Mouse (Mus musculus): ENCODE measurements at regions not wholly inside any gene's neighbourhood (a gene's known extent, or its start where the extent isn't known, plus 50 kb on each side); places are given as distances from the start of the nearest gene placed in this dataset.

DNA sequence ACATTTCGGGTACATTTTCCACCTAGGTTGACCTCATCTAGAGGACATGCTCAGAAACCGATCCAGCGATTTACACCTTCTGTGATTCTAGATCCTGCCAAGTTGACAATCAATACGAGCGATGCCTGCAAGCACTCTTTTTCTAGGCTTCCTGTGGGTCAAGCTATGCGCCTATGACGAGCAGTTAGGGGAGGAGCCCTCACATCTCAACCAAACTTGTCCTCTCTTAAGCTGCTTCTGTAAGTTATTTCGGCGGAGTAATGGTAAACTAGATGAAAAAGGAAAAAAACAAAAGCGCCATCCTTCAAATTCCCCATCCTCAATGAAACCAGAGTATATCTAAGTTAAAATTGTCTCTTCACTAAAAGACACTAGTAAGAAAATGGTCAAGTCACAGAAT is 858.5 kb downstream of the Zfp704 start:
- DNase-seq (ENCODE audit: extremely low read depth, low read depth, low spot score) = no peak

DNA sequence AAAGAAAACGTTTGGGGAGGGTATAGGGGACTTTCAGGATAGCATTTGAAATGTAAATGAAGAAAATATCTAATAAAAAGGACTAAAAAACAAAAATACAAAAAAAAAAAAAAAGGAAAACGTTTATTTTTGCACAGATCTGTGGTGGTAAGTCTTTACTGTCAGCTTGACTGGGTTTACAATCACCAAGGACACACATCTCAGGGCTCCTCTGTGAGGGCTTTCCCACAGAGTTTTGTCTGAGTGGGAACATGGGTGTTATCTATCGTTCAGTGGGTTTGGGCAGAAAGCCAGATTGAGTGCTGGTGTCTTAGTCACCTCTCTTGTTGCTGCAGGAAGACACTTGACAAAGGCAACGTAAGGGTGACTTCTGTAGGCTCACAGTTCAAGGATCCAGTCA is 859.0 kb downstream of the Zfp704 start:
- DNase-seq (ENCODE audit: extremely low read depth, low read depth, low spot score) = no peak

DNA sequence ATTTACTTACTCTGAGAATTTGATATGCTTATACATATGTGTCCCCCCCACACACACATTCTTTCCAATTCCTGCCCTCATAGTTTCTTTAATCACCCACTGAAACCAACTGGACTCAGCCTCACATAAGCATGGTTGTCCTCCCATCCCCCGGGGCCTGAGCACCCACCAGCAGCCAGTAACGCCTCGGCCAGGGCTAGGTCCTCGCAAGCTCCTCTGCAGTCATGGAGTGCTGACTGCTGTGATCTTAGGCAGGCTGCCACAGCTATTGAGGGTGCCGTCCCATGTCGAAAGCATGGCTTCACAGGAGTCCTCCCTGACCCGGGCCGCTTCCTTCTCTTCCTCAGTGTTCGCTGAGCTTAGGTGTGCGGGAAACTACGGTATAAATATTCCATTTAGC is 859.7 kb downstream of the Zfp704 start:
- no peak for DNase-seq (ENCODE audit: extremely low read depth, low read depth, low spot score)

DNA sequence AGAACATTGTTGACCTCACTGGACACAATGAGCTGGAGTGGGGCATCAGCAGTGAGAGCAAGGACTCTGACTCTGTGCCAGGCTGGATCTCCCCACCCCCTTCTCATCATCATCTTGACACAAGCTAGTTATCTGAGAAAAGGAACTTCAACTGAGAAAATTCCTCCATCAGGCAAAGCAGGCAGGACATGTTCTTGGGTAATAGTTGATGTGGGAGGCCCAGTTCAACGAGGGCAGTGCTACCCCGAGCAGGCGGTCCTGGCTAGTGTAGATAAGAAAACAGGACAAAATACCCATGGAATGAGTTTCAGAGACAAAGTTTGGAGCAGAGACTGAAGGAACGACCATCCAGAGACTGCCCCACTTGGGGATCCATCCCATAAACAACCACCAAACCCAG is 862.7 kb downstream of the Zfp704 start:
- no peak for DNase-seq (ENCODE audit: extremely low read depth, low read depth, low spot score)

DNA sequence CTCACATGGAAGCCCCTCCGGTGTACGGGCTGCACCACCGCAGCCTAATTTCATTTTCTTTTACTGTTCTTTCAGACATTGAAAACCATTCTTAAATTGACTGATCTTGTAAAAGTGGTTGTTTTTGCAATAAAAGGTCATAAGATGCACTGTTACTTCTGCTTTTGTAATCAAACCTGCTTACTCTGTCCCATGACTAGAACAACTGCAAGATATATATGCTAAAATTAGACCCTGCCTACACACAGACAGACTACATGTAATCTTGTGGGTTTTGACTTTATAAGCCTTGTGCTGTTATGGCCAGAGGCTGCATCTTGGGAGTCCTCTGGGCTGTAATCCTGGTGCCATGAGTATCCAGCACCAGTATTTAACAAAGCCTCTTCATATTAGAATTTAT is 863.2 kb downstream of the Zfp704 start:
- no peak for DNase-seq (ENCODE audit: extremely low read depth, low read depth, low spot score)

DNA sequence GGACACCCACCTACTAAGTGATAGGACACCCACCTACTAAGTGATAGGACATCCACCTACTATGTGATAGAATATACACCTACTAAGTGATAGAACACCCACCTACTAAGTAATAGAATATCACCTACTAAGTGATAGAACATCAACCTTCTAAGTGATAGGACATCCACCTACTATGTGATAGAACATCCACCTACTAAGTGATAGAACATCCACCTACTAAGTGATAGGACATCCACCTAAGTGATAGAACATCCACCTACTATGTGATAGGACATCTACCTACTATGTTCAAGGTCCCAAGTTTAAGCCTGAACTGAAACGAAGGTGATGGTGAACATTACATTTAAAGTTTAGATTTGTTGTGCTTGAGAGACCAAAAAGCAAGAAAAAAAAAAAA is 863.8 kb downstream of the Zfp704 start:
- no peak for DNase-seq (ENCODE audit: extremely low read depth, low read depth, low spot score)

DNA sequence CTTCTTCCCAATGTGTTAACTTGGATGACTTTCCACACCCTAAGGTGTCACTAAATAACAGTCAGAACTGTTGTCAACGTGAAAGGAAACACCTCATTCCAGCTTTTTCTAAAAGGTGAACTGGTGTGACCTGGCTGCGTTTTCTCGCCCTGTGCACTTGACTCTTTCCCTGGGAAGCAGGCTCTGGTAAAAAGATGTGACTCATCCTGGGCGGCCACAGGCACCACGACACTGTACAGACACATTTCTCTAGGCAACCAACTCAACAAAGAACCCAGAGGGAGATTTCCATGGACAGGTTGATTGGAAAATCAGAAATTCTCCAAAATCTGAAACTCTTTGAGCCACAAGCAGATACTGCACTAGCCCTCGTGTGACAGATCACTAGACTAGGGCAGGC is 865.0 kb downstream of the Zfp704 start:
- DNase-seq (ENCODE audit: extremely low read depth, low read depth, low spot score) = no peak

DNA sequence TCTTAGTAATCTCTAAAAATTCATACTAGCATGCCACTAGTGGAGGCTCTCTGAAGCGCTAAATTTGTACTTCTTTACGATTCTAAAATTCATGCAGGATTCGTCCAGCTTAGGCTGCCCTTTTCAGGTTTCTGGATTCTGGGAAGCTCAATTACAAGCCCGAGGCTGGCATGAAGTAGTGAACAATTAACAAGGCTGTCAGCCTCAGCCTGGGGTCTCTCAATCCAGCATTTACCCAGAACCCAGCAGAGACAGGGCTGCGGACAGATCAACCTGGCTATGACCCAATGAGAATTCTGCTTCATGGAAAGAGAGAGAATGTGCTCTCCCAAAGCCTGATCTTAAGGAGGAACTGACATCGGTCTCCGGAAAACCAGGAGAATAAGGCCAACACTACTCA is 866.2 kb downstream of the Zfp704 start:
- DNase-seq (ENCODE audit: extremely low read depth, low read depth, low spot score) = no peak

DNA sequence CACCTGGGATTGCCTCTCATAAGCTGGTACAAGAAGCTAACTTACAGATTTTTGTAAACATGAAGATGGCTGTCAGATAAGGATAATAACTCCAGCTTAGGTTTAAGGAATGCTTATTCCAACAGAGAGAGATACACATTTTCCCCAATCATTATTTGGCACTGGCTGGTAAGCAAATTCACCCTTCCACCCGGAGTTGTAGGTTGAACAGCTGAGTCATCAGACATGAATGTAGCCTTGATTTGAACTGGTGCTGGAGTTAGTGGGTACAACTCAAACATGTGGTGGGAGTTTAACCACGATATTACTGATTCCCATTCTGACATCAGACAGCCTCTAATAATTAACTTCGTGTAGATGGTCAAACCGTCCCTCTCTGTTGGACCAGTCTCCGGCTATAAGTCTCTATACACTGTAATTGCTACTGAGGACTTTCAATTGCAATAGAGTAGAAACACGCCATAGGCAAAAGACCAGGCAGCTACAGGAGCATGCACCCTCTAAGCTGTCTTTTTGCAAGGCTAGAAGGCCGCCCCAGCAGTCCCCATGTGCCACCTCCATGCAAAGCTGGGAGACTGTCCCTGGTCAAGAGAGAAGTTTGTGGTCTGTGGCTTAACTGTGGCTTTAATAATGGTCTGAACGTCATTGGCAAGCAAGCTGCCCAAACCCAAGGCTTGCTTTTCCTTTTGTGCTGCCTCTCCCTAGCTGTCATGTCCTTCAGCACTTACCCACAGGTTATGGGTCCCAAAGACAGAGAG is 868.4 kb downstream of the Zfp704 start:
- no peak for DNase-seq (ENCODE audit: extremely low read depth, low read depth, low spot score)

DNA sequence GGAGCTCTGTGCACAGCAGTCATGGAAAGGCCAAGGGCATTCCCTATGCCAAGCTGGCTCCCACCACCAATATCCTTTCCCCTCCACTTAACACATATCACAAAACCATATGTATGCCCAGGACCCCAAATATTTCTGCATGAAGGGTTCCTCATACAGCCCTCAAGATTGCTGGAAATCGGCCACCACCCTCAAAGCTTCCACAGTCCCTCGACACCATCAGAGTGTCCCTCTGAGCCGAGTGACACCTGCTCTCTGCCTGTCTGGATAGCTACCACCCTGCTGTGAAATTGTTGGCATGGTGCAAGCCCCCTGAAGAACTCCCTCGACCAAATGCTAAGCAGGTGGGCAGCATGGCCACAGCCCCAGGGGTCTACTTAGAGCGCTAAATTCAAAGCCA is 869.2 kb downstream of the Zfp704 start:
- no peak for DNase-seq (ENCODE audit: extremely low read depth, low read depth, low spot score)

DNA sequence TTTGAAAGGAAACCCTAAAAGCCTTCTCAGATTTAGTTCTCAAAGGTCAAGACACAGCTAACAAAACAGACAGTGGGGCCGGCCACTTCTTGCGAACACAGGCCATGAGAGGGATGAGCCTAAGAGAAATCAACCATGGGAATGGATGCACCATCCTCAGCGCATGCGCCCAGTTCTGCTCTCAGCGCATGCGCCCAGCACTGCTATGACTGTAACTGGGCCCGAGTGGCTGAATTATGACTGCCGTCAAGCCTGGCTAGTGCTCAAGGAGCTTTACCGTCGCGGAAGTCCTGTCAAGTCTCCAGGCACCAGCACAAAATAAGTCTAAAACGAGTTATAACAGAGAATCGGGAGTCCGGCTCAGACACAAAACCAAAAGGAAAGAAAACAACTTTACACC is 870.6 kb downstream of the Zfp704 start:
- DNase-seq (ENCODE audit: extremely low read depth, low read depth, low spot score) = no peak

DNA sequence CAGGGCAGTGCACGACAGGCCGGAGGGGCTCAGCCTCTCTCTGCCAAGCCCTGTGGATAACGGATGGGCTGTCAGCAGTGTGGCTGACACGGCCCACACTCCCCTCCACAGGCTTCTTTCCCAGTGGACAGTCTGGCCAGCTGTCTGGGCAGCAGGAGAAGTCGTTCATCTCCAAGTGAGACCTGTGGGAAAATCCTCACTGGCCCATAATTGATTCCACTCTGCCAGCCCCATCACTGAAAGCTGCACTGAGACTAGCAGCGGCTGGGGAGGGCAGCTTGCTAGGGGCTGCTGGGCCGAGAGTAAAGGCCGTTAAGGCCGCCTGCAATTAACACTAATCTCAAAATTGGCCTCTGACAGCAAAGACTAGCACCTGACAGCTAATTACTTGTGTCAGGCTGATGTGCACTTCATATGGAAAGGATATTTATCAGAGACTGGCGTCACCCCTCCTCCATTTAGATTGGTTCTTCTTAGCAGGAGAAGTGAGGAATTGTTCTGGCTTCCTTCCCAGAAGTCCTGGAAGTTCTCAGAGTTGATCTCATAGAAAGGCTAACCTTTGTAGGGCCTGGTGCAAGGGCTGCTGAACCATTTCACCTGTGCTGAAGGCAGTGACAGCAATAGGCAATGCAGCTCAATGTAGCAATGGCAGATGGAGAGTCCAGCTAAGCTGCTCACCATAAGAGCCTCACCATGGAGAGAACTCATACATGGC is 873.5 kb downstream of the Zfp704 start:
- no peak for DNase-seq (ENCODE audit: extremely low read depth, low read depth, low spot score)

DNA sequence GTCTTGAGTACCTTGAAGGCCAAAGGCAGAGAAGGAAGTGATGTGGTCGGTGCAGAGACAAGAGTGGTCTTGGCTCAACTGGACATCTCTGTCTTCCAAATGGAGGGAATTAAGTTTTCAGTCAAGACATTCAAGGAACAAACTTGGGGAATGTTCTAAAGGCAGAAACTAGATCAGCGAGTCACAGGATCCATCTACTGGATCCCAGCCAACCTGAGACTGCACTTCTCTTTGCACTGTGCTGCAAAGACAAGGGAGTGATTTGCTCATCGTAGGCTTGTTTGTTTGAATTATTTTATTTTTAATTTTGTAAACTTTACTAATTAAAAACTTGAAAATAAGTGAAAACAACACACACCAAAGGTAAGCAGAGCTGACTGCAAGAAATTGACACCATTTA is 875.8 kb downstream of the Zfp704 start:
- no peak for DNase-seq (ENCODE audit: extremely low read depth, low read depth, low spot score)

DNA sequence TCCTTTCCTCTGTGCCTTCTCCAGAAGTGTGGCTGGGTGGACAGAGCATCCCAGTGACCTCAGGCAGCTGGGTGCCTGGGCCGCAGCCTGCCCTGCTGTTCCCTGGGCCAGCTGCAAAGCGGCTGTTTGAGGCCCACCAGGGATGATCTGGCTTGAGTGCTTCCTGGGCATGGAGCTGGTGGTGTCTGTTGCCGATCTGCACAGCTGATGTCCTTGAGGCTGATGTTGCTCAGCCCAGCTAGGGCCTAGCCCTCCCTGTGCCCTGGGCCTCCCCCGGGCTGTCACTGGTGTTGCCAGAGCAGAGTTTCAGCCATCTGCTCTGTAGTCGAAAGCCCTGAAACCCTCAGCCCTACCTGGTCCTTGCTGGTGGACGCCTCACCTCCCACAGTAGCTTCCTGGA is 878.5 kb downstream of the Zfp704 start:
- DNase-seq (ENCODE audit: extremely low read depth, low read depth, low spot score) = no peak

DNA sequence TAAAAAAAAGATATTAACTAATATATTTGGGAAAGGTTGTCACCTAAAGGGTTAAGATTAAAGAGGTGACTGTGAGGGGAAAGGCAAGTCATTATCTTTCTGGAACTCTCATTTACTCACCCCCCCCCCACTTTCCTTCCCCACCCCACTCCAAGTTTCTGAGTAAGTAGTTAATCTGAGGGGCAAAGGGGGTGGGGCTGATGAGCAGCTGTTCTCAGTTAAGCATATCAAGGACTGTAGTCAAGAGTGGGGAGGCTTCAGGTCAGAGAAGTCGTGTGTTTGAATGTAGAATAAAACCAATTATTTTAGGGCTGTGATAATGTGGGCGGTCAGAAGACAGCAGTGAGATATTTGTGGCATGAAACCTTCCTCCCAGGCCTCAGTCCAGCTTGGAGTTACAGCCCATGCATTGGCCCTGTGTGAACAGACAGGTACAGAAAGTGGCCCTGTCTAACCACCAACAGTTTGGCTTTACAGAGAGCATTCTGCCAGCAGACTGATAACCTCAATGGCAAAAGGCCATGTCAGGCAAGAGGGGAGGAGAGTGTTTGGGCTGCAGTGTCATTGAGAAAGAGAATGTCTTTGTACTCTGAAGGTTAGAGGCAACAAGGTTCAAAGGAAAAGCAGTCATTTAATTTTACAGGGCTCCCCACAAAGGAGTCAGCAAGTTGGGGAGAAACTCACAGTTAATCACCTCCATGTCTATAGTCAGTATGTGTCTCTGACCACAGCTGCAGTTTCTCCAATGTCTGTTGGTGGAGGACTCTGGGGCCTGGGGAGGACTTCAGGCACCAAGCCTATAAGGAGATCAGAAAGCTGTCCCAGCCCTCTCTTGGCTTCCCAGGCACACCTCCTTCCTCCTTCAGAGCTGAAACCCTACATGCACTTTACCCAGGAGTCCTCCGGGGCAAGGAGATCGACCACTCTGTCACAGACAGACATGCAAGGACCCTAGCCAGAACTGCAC is 888.0 kb downstream of the Zfp704 start:
- DNase-seq (ENCODE audit: extremely low read depth, low read depth, low spot score) = no peak

DNA sequence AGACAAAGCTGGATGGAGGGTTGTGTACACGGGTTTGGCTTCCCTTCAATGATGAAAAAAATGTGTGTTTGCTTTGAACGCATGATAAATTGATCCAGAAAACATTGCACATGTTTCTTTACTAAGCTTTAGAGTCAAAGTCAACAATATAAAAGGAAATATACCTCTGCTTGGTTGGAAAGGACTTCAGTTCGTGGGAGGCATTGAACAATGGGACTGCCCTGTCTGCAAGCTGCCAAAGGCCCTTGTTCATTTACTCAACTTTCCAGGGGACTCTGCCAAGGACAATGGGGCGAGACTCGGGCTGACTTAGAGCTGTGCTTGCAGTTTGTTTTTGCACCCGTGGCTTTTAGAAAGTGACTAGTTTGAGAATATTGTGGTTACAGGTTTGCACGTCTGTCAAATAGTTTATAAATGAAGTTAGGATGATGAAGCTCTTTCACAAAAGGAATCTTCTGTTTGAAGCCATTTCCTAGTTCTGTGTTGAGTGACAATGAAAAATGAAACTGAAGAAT is 889.2 kb downstream of the Zfp704 start:
- peak; percentile 62 for DNase-seq (ENCODE audit: extremely low read depth, low read depth, low spot score)

DNA sequence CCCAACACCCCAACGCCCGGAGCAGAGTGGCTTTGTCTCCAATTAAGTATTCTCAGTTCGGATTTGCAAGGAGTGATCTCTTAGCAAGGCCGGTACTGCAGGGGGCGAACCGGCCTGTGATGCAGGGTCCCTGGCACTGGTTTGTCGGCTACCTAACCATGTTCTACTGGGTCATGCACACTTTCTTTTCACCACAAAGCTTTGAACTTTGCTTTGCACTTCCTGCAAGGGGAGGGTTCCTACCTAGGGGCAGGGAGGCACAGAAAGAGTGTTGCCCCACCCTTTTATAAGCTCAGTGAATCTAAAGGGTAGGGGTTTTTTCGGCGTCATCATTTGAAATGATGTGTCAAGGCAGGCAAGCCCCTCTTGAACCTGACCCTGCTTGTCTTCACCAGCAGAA is 891.7 kb downstream of the Zfp704 start:
- no peak for DNase-seq (ENCODE audit: extremely low read depth, low read depth, low spot score)

DNA sequence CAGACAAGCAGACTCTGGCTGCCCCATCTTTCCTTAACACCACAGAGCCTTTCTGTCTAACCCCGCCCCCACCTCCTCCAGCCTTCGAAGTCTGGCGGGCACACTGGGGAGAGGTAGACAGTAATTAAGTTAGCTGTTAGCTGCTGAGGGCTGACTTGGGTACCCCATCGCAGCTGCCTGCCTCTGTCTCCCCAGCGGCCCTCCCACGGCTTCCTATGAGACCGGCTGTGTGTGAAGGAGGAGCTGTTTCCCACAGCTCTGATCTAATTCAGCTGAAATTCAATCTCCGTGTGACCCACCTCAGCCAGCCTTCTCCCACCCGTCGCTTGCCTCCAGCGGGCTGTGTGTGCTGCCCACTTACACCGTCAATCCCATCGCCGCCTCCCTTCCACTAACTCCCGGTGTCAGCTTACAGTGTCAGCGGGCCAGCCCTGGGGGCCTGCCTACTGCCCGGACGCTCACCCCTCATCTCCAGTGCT is 892.5 kb downstream of the Zfp704 start:
- no peak for DNase-seq (ENCODE audit: extremely low read depth, low read depth, low spot score)
